Mouse (Mus musculus): ENCODE results near the gene Gbp3. TPM values are rescaled to one million over a fixed set of nuclear protein-coding genes. Genes with fewer than 3 reads are reported as not detected.
A peak's percentile ranks its signal among the peaks of the same experiment; 100 is the strongest.
"Not testable (repeated sequence)": the region's sequence is repeated elsewhere in the genome, so short reads cannot be mapped to it uniquely, and the experiment has no call there.

Gbp3 gene
- polyA plus RNA-seq, 1 experiment from 2014 or later: 4.3 TPM

DNA sequence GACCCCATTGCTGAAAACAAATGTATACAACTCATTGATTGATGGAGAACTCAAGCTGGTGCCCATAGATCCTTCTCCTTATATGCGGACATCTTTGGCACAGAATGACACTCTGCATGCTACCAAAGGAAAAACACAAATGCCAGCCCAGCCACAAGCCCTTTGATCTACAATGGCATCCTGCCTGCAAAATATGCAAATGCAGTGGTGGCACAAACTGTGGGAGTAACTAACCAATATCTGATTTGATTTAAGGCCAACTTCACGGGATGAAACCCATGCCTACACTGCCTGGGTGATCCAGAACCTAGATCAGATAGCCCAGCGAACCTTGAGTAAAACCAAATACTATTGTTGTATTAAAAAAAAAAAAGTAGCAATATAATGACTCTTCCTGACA is 13.1 kb upstream of the Gbp3 start:
- no peak for ATAC-seq (replicated peaks; ENCODE audit: extremely low read depth, insufficient read depth, low FRiP score)
- 74% methylated on average over 3 of the region's 3 CpGs for WGBS
- H3K9ac ChIP-seq (ENCODE audit: low read length): no peak overlapping the region

GRCm38 (mm10) chr3:142550052-142550676 is 9.7 kb upstream of the Gbp3 start:
- Histone ChIP-seq H3K4me2 (ENCODE audit: low read depth, low read length) (no peak overlapping the region), H3K36me3 (ENCODE audit: control insufficient read depth, insufficient read depth) (no peaks in the 10 kb centered on the region), H3K4me1 (ENCODE audit: control insufficient read depth, insufficient read depth, low read length) (no peaks in the 10 kb centered on the region), H3K9ac (ENCODE audit: low read length) (no peak overlapping the region), H3K27ac (ENCODE audit: low read length) (no peak overlapping the region), H3K9me3 (replicated peaks; ENCODE audit: control insufficient read depth, low read length) (no peaks in the 10 kb centered on the region), H3K27me3 (ENCODE audit: control insufficient read depth, insufficient read depth, low read length) (no peaks in the 10 kb centered on the region), H3K4me3 (ENCODE audit: low read length) (no peak overlapping the region)
- 76% methylated on average over 3 of the region's 3 CpGs for WGBS
- ATAC-seq (replicated peaks; ENCODE audit: extremely low read depth, insufficient read depth, low FRiP score): no peak

More for the DNA sequence above, 13.1 kb upstream of the Gbp3 start:
- H3K4me1 ChIP-seq (ENCODE audit: control insufficient read depth, insufficient read depth, low read length): no peaks in the 10 kb centered on the region
- H3K27ac ChIP-seq (ENCODE audit: low read length): no peak overlapping the region
- no peak overlapping the region for H3K4me2 ChIP-seq (ENCODE audit: low read depth, low read length)
- no peaks in the 10 kb centered on the region for H3K9me3 ChIP-seq (replicated peaks; ENCODE audit: control insufficient read depth, low read length)
- no peaks in the 10 kb centered on the region for H3K27me3 ChIP-seq (ENCODE audit: control insufficient read depth, insufficient read depth, low read length)
- H3K4me3 ChIP-seq (ENCODE audit: low read length): no peak overlapping the region
- H3K36me3 ChIP-seq (ENCODE audit: control insufficient read depth, insufficient read depth): no peaks in the 10 kb centered on the region

DNA sequence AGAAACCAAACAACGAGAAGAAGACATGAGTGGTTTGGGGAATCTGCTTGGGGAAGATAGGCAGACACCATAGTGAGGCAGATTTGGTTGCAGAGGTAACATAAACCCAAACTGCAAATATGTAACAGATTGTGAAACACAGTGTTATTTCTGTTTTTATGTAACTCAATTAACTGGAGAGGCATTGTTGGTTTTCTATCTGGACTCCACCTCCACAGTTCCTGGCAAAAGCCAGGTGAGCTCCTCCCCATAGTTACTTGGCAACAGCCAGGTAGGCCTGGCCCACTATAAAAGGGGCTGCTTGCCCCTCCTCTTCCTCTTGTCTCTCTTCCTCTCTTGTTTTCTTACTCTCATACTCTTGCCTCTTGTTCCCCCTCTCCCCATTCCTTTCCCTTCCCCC is 5.2 kb upstream of the Gbp3 start:
- no peak overlapping the region for H3K27ac ChIP-seq (ENCODE audit: low read length)
- H3K4me3 ChIP-seq (ENCODE audit: low read length): no peak overlapping the region
- no peaks in the 10 kb centered on the region for H3K27me3 ChIP-seq (ENCODE audit: control insufficient read depth, insufficient read depth, low read length)
- ATAC-seq (replicated peaks; ENCODE audit: extremely low read depth, insufficient read depth, low FRiP score): no peak
- no peaks in the 10 kb centered on the region for H3K9me3 ChIP-seq (replicated peaks; ENCODE audit: control insufficient read depth, low read length)
- no peaks in the 10 kb centered on the region for H3K36me3 ChIP-seq (ENCODE audit: control insufficient read depth, insufficient read depth)
- H3K4me2 ChIP-seq (ENCODE audit: low read depth, low read length): no peak overlapping the region
- 61% methylated on average over 1 of the region's 1 CpGs for whole genome bisulfite sequencing
- H3K4me1 ChIP-seq (ENCODE audit: control insufficient read depth, insufficient read depth, low read length): 0 out of 2 replicates have a peak, but pooled peaks cover under 1% of the 10 kb centered on the region
- H3K9ac ChIP-seq (ENCODE audit: low read length): no peak overlapping the region

GRCm38 (mm10) chr3:142555623-142556022 is 4.2 kb upstream of the Gbp3 start:
- H3K27me3 ChIP-seq (ENCODE audit: control insufficient read depth, insufficient read depth, low read length): no peaks in the 10 kb centered on the region
- ATAC-seq (replicated peaks; ENCODE audit: extremely low read depth, insufficient read depth, low FRiP score): no peak
- H3K9me3 ChIP-seq (replicated peaks; ENCODE audit: control insufficient read depth, low read length): no peaks in the 10 kb centered on the region
- no peak overlapping the region for H3K27ac ChIP-seq (ENCODE audit: low read length)
- 83% methylated on average over 11 of the region's 11 CpGs for WGBS
- H3K4me3 ChIP-seq (ENCODE audit: low read length): no peak overlapping the region
- H3K9ac ChIP-seq (ENCODE audit: low read length): no peak overlapping the region
- no peaks in the 10 kb centered on the region for H3K36me3 ChIP-seq (ENCODE audit: control insufficient read depth, insufficient read depth)
- H3K4me1 ChIP-seq (ENCODE audit: control insufficient read depth, insufficient read depth, low read length): peaks cover 6% of the 10 kb centered on the region; the same call in 1 of the 2 replicates
- H3K4me2 ChIP-seq (ENCODE audit: low read depth, low read length): no peak overlapping the region

GRCm38 (mm10) chr3:142560296-142560948 is 596 bp downstream of the Gbp3 start:
- peak overlapping the region; percentile 71 for H3K27ac ChIP-seq (ENCODE audit: low read length)
- H3K36me3 ChIP-seq (ENCODE audit: control insufficient read depth, insufficient read depth): no peaks in the 10 kb centered on the region
- H3K27me3 ChIP-seq (ENCODE audit: control insufficient read depth, insufficient read depth, low read length): no peaks in the 10 kb centered on the region
- peak overlapping the region; percentile 71 for H3K9ac ChIP-seq (ENCODE audit: low read length)
- H3K9me3 ChIP-seq (replicated peaks; ENCODE audit: control insufficient read depth, low read length): no peaks in the 10 kb centered on the region
- peaks cover 6% of the 10 kb centered on the region; the same call in 1 of the 2 replicates for H3K4me1 ChIP-seq (ENCODE audit: control insufficient read depth, insufficient read depth, low read length)
- ATAC-seq (replicated peaks; ENCODE audit: extremely low read depth, insufficient read depth, low FRiP score): peak; percentile 82
- peak overlapping the region; percentile 70 for H3K4me2 ChIP-seq (ENCODE audit: low read depth, low read length)
- peak overlapping the region; percentile 68 for H3K4me3 ChIP-seq (ENCODE audit: low read length)
- WGBS: 7% methylated on average over 12 of the region's 12 CpGs

- ATAC-seq (replicated peaks; ENCODE audit: extremely low read depth, insufficient read depth, low FRiP score): no peak
- H3K27me3 ChIP-seq (ENCODE audit: control insufficient read depth, insufficient read depth, low read length): no peaks in the 10 kb centered on the region
- no peak overlapping the region for H3K27ac ChIP-seq (ENCODE audit: low read length)
These were observed 1.3 kb downstream of the Gbp3 start for GRCm38 (mm10) chr3:142561045-142561646.

DNA sequence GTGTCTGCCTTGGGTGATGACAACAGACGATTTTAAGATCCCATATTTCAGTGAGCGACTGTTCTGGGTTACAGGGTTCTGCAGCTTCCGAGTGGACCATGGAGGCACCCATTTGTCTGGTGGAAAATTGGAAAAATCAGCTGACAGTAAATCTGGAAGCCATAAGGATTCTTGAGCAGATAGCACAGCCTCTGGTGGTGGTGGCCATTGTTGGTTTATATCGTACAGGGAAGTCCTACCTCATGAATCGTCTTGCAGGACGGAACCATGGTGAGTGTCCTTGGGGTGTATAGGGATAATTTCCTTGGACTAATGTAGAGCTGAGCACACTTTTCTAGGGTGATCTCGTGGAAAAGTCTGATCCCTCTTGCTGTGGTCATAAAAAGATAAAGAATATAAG is 1.8 kb downstream of the Gbp3 start:
- no peak overlapping the region for H3K27ac ChIP-seq (ENCODE audit: low read length)
- H3K4me3 ChIP-seq (ENCODE audit: low read length): no peak overlapping the region
- no peaks in the 10 kb centered on the region for H3K27me3 ChIP-seq (ENCODE audit: control insufficient read depth, insufficient read depth, low read length)
- no peaks in the 10 kb centered on the region for H3K36me3 ChIP-seq (ENCODE audit: control insufficient read depth, insufficient read depth)
- no peak for ATAC-seq (replicated peaks; ENCODE audit: extremely low read depth, insufficient read depth, low FRiP score)
- no peaks in the 10 kb centered on the region for H3K9me3 ChIP-seq (replicated peaks; ENCODE audit: control insufficient read depth, low read length)
- H3K9ac ChIP-seq (ENCODE audit: low read length): no peak overlapping the region
- H3K4me1 ChIP-seq (ENCODE audit: control insufficient read depth, insufficient read depth, low read length): peaks cover 6% of the 10 kb centered on the region; the same call in 1 of the 2 replicates
- H3K4me2 ChIP-seq (ENCODE audit: low read depth, low read length): no peak overlapping the region
- 74% methylated on average over 7 of the region's 7 CpGs for WGBS

More at GRCm38 (mm10) chr3:142561045-142561646, 1.3 kb downstream of the Gbp3 start:
- 77% methylated on average over 14 of the region's 14 CpGs for WGBS
- H3K4me3 ChIP-seq (ENCODE audit: low read length): no peak overlapping the region
- H3K9ac ChIP-seq (ENCODE audit: low read length): no peak overlapping the region
- no peak overlapping the region for H3K4me2 ChIP-seq (ENCODE audit: low read depth, low read length)
- H3K9me3 ChIP-seq (replicated peaks; ENCODE audit: control insufficient read depth, low read length): no peaks in the 10 kb centered on the region
- peaks cover 6% of the 10 kb centered on the region; the same call in 1 of the 2 replicates for H3K4me1 ChIP-seq (ENCODE audit: control insufficient read depth, insufficient read depth, low read length)
- H3K36me3 ChIP-seq (ENCODE audit: control insufficient read depth, insufficient read depth): no peaks in the 10 kb centered on the region

DNA sequence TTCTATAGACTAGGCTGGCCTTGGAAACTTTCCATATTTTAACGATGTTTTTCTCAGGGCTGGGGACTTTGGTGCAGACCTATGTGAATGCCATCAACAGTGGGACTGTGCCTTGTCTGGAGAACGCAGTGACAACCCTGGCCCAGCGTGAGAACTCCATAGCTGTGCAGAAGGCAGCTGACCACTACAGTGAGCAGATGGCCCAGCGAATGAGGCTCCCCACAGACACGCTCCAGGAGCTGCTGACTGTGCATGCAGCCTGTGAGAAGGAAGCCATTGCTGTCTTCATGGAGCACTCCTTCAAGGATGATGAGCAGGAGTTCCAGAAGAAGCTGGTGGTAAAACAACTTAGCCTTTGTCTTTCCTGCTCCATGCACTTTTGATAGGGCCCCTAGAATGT is 7.7 kb downstream of the Gbp3 start:
- H3K9ac ChIP-seq (ENCODE audit: low read length); H3K4me2 ChIP-seq (ENCODE audit: low read depth, low read length); H3K9me3 ChIP-seq (replicated peaks; ENCODE audit: control insufficient read depth, low read length); H3K27ac ChIP-seq (ENCODE audit: low read length); H3K36me3 ChIP-seq (ENCODE audit: control insufficient read depth, insufficient read depth); H3K4me3 ChIP-seq (ENCODE audit: low read length); ATAC-seq (replicated peaks; ENCODE audit: extremely low read depth, insufficient read depth, low FRiP score); H3K4me1 ChIP-seq (ENCODE audit: control insufficient read depth, insufficient read depth, low read length); H3K27me3 ChIP-seq (ENCODE audit: control insufficient read depth, insufficient read depth, low read length): not testable (repeated sequence)
- 55% methylated on average over 5 of the region's 5 CpGs for WGBS

DNA sequence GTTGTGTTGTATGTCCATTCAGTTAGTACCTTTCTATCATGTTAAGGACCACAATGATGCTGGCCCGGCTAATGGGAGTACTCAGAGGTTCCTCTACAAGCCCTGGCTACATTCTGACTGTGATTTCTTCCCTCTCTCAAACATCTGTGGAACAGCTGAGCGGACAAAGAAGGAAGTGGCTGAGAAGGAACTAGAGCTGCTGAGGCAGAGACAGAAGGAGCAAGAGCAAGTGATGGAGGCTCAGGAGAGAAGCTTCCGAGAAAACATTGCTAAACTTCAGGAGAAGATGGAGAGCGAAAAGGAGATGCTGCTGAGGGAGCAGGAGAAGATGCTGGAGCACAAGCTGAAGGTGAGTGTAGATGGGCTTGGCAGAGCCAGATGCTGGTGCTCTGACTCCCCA is 10.9 kb downstream of the Gbp3 start:
- H3K9me3 ChIP-seq (replicated peaks; ENCODE audit: control insufficient read depth, low read length): no peaks in the 10 kb centered on the region
- H3K4me1 ChIP-seq (ENCODE audit: control insufficient read depth, insufficient read depth, low read length): no peaks in the 10 kb centered on the region
- no peak overlapping the region for H3K9ac ChIP-seq (ENCODE audit: low read length)
- no peak overlapping the region for H3K4me2 ChIP-seq (ENCODE audit: low read depth, low read length)
- no peak overlapping the region for H3K4me3 ChIP-seq (ENCODE audit: low read length)
- no peaks in the 10 kb centered on the region for H3K27me3 ChIP-seq (ENCODE audit: control insufficient read depth, insufficient read depth, low read length)
- no peaks in the 10 kb centered on the region for H3K36me3 ChIP-seq (ENCODE audit: control insufficient read depth, insufficient read depth)
- ATAC-seq (replicated peaks; ENCODE audit: extremely low read depth, insufficient read depth, low FRiP score): no peak
- 88% methylated on average over 4 of the region's 4 CpGs for WGBS
- H3K27ac ChIP-seq (ENCODE audit: low read length): no peak overlapping the region
